Comparison of ENCODE assay signal across 12 mouse cellular contexts in the genomic region with DNA sequence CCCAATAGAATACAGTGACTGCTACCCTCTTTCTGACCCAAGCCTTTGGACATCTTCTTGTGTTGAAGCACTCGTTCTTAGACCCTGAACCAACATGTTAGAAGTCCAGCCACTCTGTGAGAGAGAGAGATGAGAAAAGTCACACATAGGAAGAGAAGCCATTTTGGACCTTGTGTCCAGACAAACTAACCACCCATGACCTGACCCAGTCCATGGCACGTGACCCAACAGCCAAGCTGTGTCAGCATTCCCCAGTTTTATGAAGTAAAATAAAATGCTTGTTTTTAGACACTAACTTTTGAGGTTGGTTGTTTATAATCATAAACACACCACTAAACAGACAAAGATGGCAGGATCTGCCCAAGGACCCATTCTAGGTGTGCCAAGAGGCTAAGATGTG. TPM values are rescaled to one million over a fixed set of nuclear protein-coding genes. Genes with fewer than 3 reads are reported as not detected.
DNase-seq lines count a peak whose midpoint lies in the region; ATAC-seq and TF ChIP-seq lines count a peak whose summit lies in the region.
"Had no signal": no experiment of that assay in that cellular context is flagged by ENCODE, and none has a peak within 500 bp of the region (broad histone marks: within the 10 kb centered on the region; RNA-seq: fewer than 3 reads in every experiment).

No protein-coding gene starts in this region.

- no peaks in the 10 kb centered on the region for H3K36me3 ChIP-seq in liver, postnatal 0 days (replicated peaks; ENCODE audit: insufficient read depth, low read length)
- H3K36me3 ChIP-seq in forebrain, embryonic 16.5 days (ENCODE audit: control insufficient read depth, insufficient read depth): no peaks in the 10 kb centered on the region
- H3K36me3 ChIP-seq in neural tube, embryonic 15.5 days: no peaks in the 10 kb centered on the region
- no peaks in the 10 kb centered on the region for H3K36me3 ChIP-seq in thymus, adult 2 months (ENCODE audit: control insufficient read depth, insufficient read depth, low read length)
- H3K36me3 ChIP-seq: intestine, embryonic 15.5 days; liver, embryonic 13.5 days had no signal

- H3K4me2 ChIP-seq in liver, postnatal 0 days (ENCODE audit: low read depth, low read length): no peak overlapping the region
- H3K4me2 ChIP-seq in forebrain, embryonic 16.5 days (ENCODE audit: low read length): no peak overlapping the region; the same call in 1 of the 2 replicates
- no peak overlapping the region for H3K4me2 ChIP-seq in neural tube, embryonic 15.5 days

- no peak overlapping the region for H3K4me3 ChIP-seq in liver, postnatal 0 days (ENCODE audit: low read depth, low read length)
- H3K4me3 ChIP-seq in forebrain, embryonic 16.5 days (replicated peaks; ENCODE audit: low read length): no peak overlapping the region
- H3K4me3 ChIP-seq in neural tube, embryonic 15.5 days (replicated peaks): no peak overlapping the region
- no peak overlapping the region for H3K4me3 ChIP-seq in thymus, adult 2 months (ENCODE audit: control insufficient read depth, insufficient read depth, low read length)
- H3K4me3 ChIP-seq: intestine, embryonic 15.5 days; liver, embryonic 13.5 days; megakaryocyte, embryonic 14.5 days had no signal

- no peak for TF ChIP-seq CTCF in liver, postnatal 0 days (IDR thresholded peaks at IDR 0.05; ENCODE audit: low read depth)
- TF ChIP-seq CTCF in thymus, adult 2 months (IDR thresholded peaks at IDR 0.05; ENCODE audit: borderline replicate concordance, control insufficient read depth, extremely low read depth, insufficient read depth, low read length, poor library complexity): no peak

- no peak for ATAC-seq in liver, postnatal 0 days
- ATAC-seq in forebrain, embryonic 16.5 days: no peak
- no peak for ATAC-seq in neural tube, embryonic 15.5 days (ENCODE audit: low FRiP score)

- no peak for DNase-seq in liver, postnatal 0 days
- no peak for DNase-seq in liver
- peak; percentile 22 for DNase-seq in adipocyte (ENCODE audit: low spot score)
- DNase-seq in thymus, adult 2 months: no peak
- DNase-seq in c-Kit-positive CD71-positive TER-119-positive erythroid progenitor cells, embryonic 14.5 days (ENCODE audit: low spot score): no peak
- DNase-seq: liver, embryonic 13.5 days; right cerebral cortex, postnatal 14 days had no signal

- no peaks in the 10 kb centered on the region for H3K9me3 ChIP-seq in liver, postnatal 0 days (ENCODE audit: low read length)
- H3K9me3 ChIP-seq in forebrain, embryonic 16.5 days (ENCODE audit: control insufficient read depth, low read length): no peaks in the 10 kb centered on the region
- H3K9me3 ChIP-seq in neural tube, embryonic 15.5 days (replicated peaks): no peaks in the 10 kb centered on the region
- H3K9me3 ChIP-seq: intestine, embryonic 15.5 days; liver, embryonic 13.5 days had no signal

- TF ChIP-seq POLR2A in thymus, adult 2 months (IDR thresholded peaks at IDR 0.05; ENCODE audit: control insufficient read depth, extremely low read depth, insufficient read depth, low read length, poor library complexity): no peak

- H3K27ac ChIP-seq in liver, postnatal 0 days (ENCODE audit: low read depth): peak overlapping the region; percentile 83; the same call in 1 of the 2 replicates
- peak overlapping the region; percentile 93 for H3K27ac ChIP-seq in forebrain, embryonic 16.5 days (ENCODE audit: low read length)
- peak overlapping the region; percentile 76; the same call in 1 of the 2 replicates for H3K27ac ChIP-seq in neural tube, embryonic 15.5 days (replicated peaks)
- no peak overlapping the region for H3K27ac ChIP-seq in thymus, adult 2 months (ENCODE audit: control insufficient read depth, insufficient read depth, low read length)

- no peaks in the 10 kb centered on the region; the same call in 1 of the 2 replicates for H3K27me3 ChIP-seq in liver, postnatal 0 days (ENCODE audit: insufficient read depth, low read length)
- no peaks in the 10 kb centered on the region for H3K27me3 ChIP-seq in forebrain, embryonic 16.5 days (replicated peaks; ENCODE audit: control insufficient read depth, insufficient read depth, low read length)
- H3K27me3 ChIP-seq in neural tube, embryonic 15.5 days (replicated peaks): peaks cover 5% of the 10 kb centered on the region; the same call in 1 of the 2 replicates
- no peaks in the 10 kb centered on the region; the same call in 1 of the 2 replicates for H3K27me3 ChIP-seq in thymus, adult 2 months (ENCODE audit: control insufficient read depth, insufficient read depth, low read length)

- TF ChIP-seq EP300 in liver, postnatal 0 days (IDR thresholded peaks at IDR 0.05; ENCODE audit: low read depth): no peak

- 65% methylated on average over 2 of the region's 2 CpGs for WGBS in liver, postnatal 0 days (ENCODE audit: insufficient replicate concordance)
- 49% methylated on average over 2 of the region's 2 CpGs for WGBS in forebrain, embryonic 16.5 days
- WGBS in neural tube, embryonic 15.5 days: 77% methylated on average over 2 of the region's 2 CpGs
- WGBS in thymus, adult 2 months: 93% methylated on average over 2 of the region's 2 CpGs

- peaks cover 29% of the 10 kb centered on the region for H3K4me1 ChIP-seq in liver, postnatal 0 days (ENCODE audit: insufficient read depth)
- H3K4me1 ChIP-seq in forebrain, embryonic 16.5 days (replicated peaks; ENCODE audit: control insufficient read depth, insufficient read depth, low read length): peaks cover 83% of the 10 kb centered on the region
- peaks cover 70% of the 10 kb centered on the region for H3K4me1 ChIP-seq in neural tube, embryonic 15.5 days
- H3K4me1 ChIP-seq in thymus, adult 2 months (replicated peaks; ENCODE audit: control insufficient read depth, insufficient read depth, low read length): peaks cover 17% of the 10 kb centered on the region

- no peak overlapping the region for H3K9ac ChIP-seq in liver, postnatal 0 days (replicated peaks)
- no peak overlapping the region for H3K9ac ChIP-seq in forebrain, embryonic 16.5 days (replicated peaks; ENCODE audit: low read depth, low read length)
- H3K9ac ChIP-seq in neural tube, embryonic 15.5 days (replicated peaks): no peak overlapping the region
- H3K9ac ChIP-seq: intestine, embryonic 15.5 days; liver, embryonic 13.5 days had no signal

RNA-seq across cellular contexts. Expression of gene Pipox, which starts 1.1 kb away (rescaled TPM):
- polyA plus RNA-seq in liver, postnatal 0 days (2015; fragmentation: Nextera tagmentation; extraction: Ambion mirVana): 48.9 and 53.4 TPM in 2 replicates
- 8.6 and 12.6 TPM in 2 replicates for polyA plus RNA-seq in forebrain, embryonic 16.5 days (2015; fragmentation: Nextera tagmentation; extraction: Ambion mirVana)
- polyA plus RNA-seq in neural tube, embryonic 15.5 days (2015; fragmentation: Nextera tagmentation; extraction: Ambion mirVana): 5.4 and 5.5 TPM in 2 replicates
- polyA plus RNA-seq in thymus, adult 2 months (2012; rRNA removed): 5.1 and 6.5 TPM in 2 replicates

RNA-seq across cellular contexts. Expression of gene Sez6, which starts 35.6 kb away (rescaled TPM):
- not detected in 2 replicates for polyA plus RNA-seq in liver, postnatal 0 days (2015; fragmentation: Nextera tagmentation; extraction: Ambion mirVana)
- 257 and 284 TPM in 2 replicates for polyA plus RNA-seq in forebrain, embryonic 16.5 days (2015; fragmentation: Nextera tagmentation; extraction: Ambion mirVana)
- 101 and 123 TPM in 2 replicates for polyA plus RNA-seq in neural tube, embryonic 15.5 days (2015; fragmentation: Nextera tagmentation; extraction: Ambion mirVana)
- 1.1 TPM in 2 replicates for polyA plus RNA-seq in thymus, adult 2 months (2012; rRNA removed)
- polyA plus RNA-seq: Patski had no signal

Comparison
In these comparisons a context has a peak if more than half of its experiments do, and no peak if none do; other contexts are left out.
1. RNA of gene Sez6, which starts 35.6 kb away (polyA plus RNA-seq): 257 to 284 TPM in forebrain, embryonic 16.5 days and 101 to 123 TPM in neural tube, embryonic 15.5 days; 1.1 TPM in thymus, adult 2 months and not detected in liver, postnatal 0 days; every median in the first group is over 10 times any median in the second.